Mouse (Mus musculus) midbrain, postnatal 0 days (tissue): ENCODE measurements around the gene Grrp1. TPM values are rescaled to one million over a fixed set of nuclear protein-coding genes. Genes with fewer than 3 reads are reported as not detected.

ENCODE experiments used
- ATAC-seq: fragments of 200-750 bp; cut with Nextera tagmentation; 2 replicates; pipeline ENCODE4 v1.8.0; 2017; ENCODE audit warnings: moderate number of reproducible peaks, mild to moderate bottlenecking, moderate TSS enrichment, moderate library complexity; ENCODE audit not compliant: low FRiP score
- DNase-seq: peaks from one replicate; pipeline ENCODE4 v3.0.0-alpha.2; 2015; ENCODE audit warnings: low spot score
- H3K27ac ChIP-seq: fragments of 300-500 bp; sonication (generic); 2 replicates; pipeline ENCODE4 v1.5.1; 2014; ENCODE audit warnings: low read depth, mild to moderate bottlenecking, low read length, mixed read lengths
- H3K27me3 ChIP-seq: fragments of 300-500 bp; sonication (generic); 2 replicates; pipeline ENCODE4 v1.6.1; 2014; ENCODE audit warnings: low read length, control low read depth, mixed read lengths; ENCODE audit not compliant: insufficient read depth
- H3K36me3 ChIP-seq: fragments of 300-500 bp; sonication (generic); 2 replicates; pipeline ENCODE4 v1.6.1; 2014; ENCODE audit warnings: low read length, control low read depth, mixed read lengths; ENCODE audit not compliant: insufficient read depth
- H3K4me1 ChIP-seq: fragments of 300-500 bp; sonication (generic); 2 replicates; pipeline ENCODE4 v1.6.1; 2014; ENCODE audit warnings: mild to moderate bottlenecking, control low read depth, antibody characterized with exemption, low read length, mixed read lengths; ENCODE audit not compliant: insufficient read depth
- H3K4me2 ChIP-seq: fragments of 300-500 bp; sonication (generic); 2 replicates; pipeline ENCODE4 v1.6.1; 2014; ENCODE audit warnings: low read depth, mild to moderate bottlenecking, low read length, mixed read lengths; ENCODE audit not compliant: poor library complexity, severe bottlenecking
- H3K4me3 ChIP-seq: fragments of 300-500 bp; sonication (generic); 2 replicates; pipeline ENCODE4 v1.5.1; 2014; ENCODE audit warnings: low read depth, mild to moderate bottlenecking, low read length, moderate library complexity
- H3K9ac ChIP-seq: fragments of 300-500 bp; sonication (generic); replicated peaks from 2 replicates; pipeline ENCODE4 v1.6.1; 2014; ENCODE audit warnings: mild to moderate bottlenecking, low read length, moderate library complexity, mixed read lengths; ENCODE audit not compliant: poor library complexity, severe bottlenecking
- H3K9me3 ChIP-seq: fragments of 300-500 bp; sonication (generic); 2 replicates; pipeline ENCODE4 v1.6.1; 2016; ENCODE audit warnings: low read length, control low read depth
- CTCF ChIP-seq: IDR thresholded peaks from 2 replicates; pipeline ENCODE4 v1.5.1; 2016; ENCODE audit warnings: antibody characterized with exemption, mild to moderate bottlenecking
- WGBS: fragments of 180-500 bp; shearing (Covaris S2); extraction: QIAGEN DNeasy Blood & Tissue Kit; methylation state at CpG from one replicate; pipeline ENCODE4 v1.1.7; 2014; 5-methylcytosine and 5-hydroxymethylcytosine counted together
- polyA plus RNA-seq: library from polyadenylated mRNA; unstranded; fragments of >200 nt; fragmentation: Nextera tagmentation; extraction: Ambion mirVana; gene quantifications from 2 replicates; pipeline ENCODE4 v1.2.1, GENCODE M21; 2015
- total RNA-seq: library from RNA; depleted of rRNA; stranded (reverse); fragments of >200 nt; gene quantifications from 2 replicates; pipeline ENCODE4 v1.2.3, GENCODE M21; 2014

Gene Grrp1
- total and polyA plus RNA-seq, 2 experiments from 2014 or later: 17.8 to 27.1 TPM

GRCm38 (mm10) chr4:134287575-134288025, 33.7 kb upstream of the Grrp1 start, which contains the start of gene Pdik1l:
Gene Pdik1l (minus strand): TSS chr4:134287895.
- H3K4me1 ChIP-seq: no peaks in the 10 kb centered on the region
- peak within 1 kb of the TSS; percentile 71 for H3K4me3 ChIP-seq
- no peaks in the 10 kb centered on the region for H3K27me3 ChIP-seq
- H3K9me3 ChIP-seq: no peaks in the 10 kb centered on the region
- DNase-seq: peak; percentile 88
- peak within 1 kb of the TSS; percentile 100 for H3K27ac ChIP-seq
- no peak for TF ChIP-seq CTCF
- peak within 1 kb of the TSS; percentile 100 for H3K9ac ChIP-seq
- WGBS: under 1% methylated on average over 38 of the region's 43 CpGs
- H3K4me2 ChIP-seq: peak within 1 kb of the TSS; percentile 78
- H3K36me3 ChIP-seq: peaks cover 16% of the 10 kb centered on the region
- peak; percentile 70 for ATAC-seq

- H3K27me3 ChIP-seq: no peaks in the 10 kb centered on the region
- under 1% methylated on average over 39 of the region's 59 CpGs for WGBS
- peak; percentile 59 for TF ChIP-seq CTCF
- no peaks in the 10 kb centered on the region for H3K9me3 ChIP-seq
- peak overlapping the region; percentile 100 for H3K9ac ChIP-seq
- H3K4me2 ChIP-seq: peak overlapping the region; percentile 78
- H3K36me3 ChIP-seq: peaks cover 17% of the 10 kb centered on the region
- H3K27ac ChIP-seq: peak overlapping the region; percentile 100
- ATAC-seq (peak; percentile 93), DNase-seq (peak; percentile 95)
- no peaks in the 10 kb centered on the region for H3K4me1 ChIP-seq
- peak overlapping the region; percentile 71 for H3K4me3 ChIP-seq
Observed at GRCm38 (mm10) chr4:134287168-134287564, 33.3 kb upstream of the Grrp1 start.

- Histone ChIP-seq H3K27ac (peak overlapping the region; percentile 100), H3K36me3 (peaks cover 22% of the 10 kb centered on the region), H3K27me3 (no peaks in the 10 kb centered on the region), H3K4me1 (no peaks in the 10 kb centered on the region), H3K9me3 (no peaks in the 10 kb centered on the region), H3K4me2 (peak overlapping the region; percentile 78), H3K9ac (peak overlapping the region; percentile 100), H3K4me3 (peak overlapping the region; percentile 71)
- DNase-seq: no peak
- WGBS: 3% methylated on average over 59 of the region's 59 CpGs
- ATAC-seq: no peak; the same call in 1 of the 2 replicates
- no peak for TF ChIP-seq CTCF
Observed at GRCm38 (mm10) chr4:134286226-134287167, 32.6 kb upstream of the Grrp1 start.

DNA sequence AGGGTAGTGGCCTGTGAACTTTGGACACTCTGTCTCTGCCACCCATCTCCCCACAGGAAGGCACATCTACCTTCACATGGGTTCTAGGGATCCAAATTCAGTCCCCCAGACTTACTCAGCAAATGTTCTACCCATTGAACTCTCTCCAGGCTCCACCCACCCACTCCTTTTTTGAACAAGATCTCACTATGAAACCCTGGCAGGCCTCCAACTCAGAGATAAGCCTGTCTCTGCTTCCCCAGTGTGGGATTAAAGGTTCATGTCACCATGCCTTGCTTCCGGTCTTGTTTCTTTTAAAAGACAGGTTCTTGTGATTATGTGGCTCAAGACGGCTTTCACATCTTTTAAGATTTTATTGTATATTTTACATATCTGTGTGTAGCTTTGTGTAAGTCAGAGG, 31.0 kb upstream of the Grrp1 start:
- no peak for DNase-seq
- Histone ChIP-seq H3K27ac (no peak overlapping the region), H3K4me1 (no peaks in the 10 kb centered on the region), H3K9me3 (no peaks in the 10 kb centered on the region), H3K4me2 (no peak overlapping the region), H3K36me3 (peaks cover 22% of the 10 kb centered on the region), H3K9ac (no peak overlapping the region), H3K4me3 (no peak overlapping the region), H3K27me3 (no peaks in the 10 kb centered on the region)
- TF ChIP-seq CTCF: no peak
- no peak for ATAC-seq
- WGBS: 92% methylated on average over 2 of the region's 2 CpGs

DNA sequence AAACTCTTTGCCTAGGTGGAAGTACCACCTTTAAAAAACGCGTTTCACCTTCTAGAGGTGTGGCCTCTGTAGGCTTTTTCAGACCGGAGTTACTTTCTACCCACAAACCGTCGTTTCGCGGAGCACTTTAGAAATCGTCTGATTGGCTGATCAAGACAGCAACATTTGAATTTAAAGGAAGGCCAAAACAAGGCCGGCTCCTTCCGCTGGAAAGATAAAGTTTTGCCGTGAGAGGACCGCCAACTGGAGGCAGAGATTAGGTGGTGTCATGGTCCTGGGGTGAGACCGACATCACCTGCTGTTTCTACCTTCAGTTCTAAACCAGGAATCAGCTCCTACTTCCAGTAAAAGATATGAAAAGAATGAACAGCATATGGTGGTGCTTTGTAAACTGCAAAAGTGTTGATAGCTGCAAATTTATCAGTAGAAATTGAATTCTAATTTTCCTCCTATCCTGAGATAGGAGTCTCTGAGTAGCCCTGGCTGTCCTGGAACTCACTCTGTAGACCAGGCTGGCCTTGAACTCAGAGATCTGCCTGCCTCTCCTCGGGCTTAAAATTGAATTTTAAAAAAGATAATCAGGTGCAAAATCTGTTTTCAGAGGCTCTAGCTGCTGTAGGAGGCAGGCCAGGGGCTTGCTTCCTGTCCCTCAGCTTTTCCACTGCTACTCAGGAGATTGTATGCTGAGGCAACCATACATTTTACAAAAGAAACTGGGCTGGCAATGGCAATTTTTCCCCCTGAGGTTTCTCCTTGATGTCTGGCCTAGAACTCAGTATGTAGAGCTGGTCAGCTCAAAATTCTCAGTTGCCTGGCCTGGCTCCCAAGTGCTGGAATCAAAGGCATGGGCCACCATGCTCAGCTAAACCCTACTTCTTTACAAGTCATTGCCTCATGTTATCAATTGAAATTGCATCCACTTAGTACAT, 19.8 kb upstream of the Grrp1 start:
- Histone ChIP-seq H3K9me3 (no peaks in the 10 kb centered on the region), H3K27ac (no peak overlapping the region), H3K36me3 (peaks cover 20% of the 10 kb centered on the region), H3K9ac (no peak overlapping the region), H3K27me3 (no peaks in the 10 kb centered on the region), H3K4me3 (no peak overlapping the region), H3K4me1 (no peaks in the 10 kb centered on the region), H3K4me2 (no peak overlapping the region)
- no peak for ATAC-seq
- 4% methylated on average over 14 of the region's 14 CpGs for WGBS
- DNase-seq: no peak
- no peak for TF ChIP-seq CTCF
